Mouse (Mus musculus): Measurements from ENCODE around the gene Ndufa11.

Ndufa11 gene

GRCm38 (mm10) chr17:56716655-56717362 is 758 bp upstream of the Ndufa11 start:
- peak; percentile 95 for DNase-seq

GRCm38 (mm10) chr17:56722441-56722840 is 4.9 kb downstream of the Ndufa11 start:
- no peak for DNase-seq

- DNase-seq, result no peak
These were observed 6.0 kb downstream of the Ndufa11 start for GRCm38 (mm10) chr17:56723419-56724161.

GRCm38 (mm10) chr17:56727029-56727649 is 9.6 kb downstream of the Ndufa11 start:
- no peak for DNase-seq

- no peak for DNase-seq
These were observed 10.1 kb downstream of the Ndufa11 start for GRCm38 (mm10) chr17:56727659-56728058.

- DNase-seq, result no peak
These were observed 10.6 kb downstream of the Ndufa11 start for GRCm38 (mm10) chr17:56728117-56728516.

GRCm38 (mm10) chr17:56729151-56729550 is 11.6 kb downstream of the Ndufa11 start:
- DNase-seq, result no peak

GRCm38 (mm10) chr17:56729656-56730055 is 12.1 kb downstream of the Ndufa11 start:
- DNase-seq, result no peak

- no peak for DNase-seq
These were observed 19.0 kb downstream of the Ndufa11 start for GRCm38 (mm10) chr17:56736534-56736933.

- DNase-seq, result no peak
These were observed 20.7 kb downstream of the Ndufa11 start for GRCm38 (mm10) chr17:56738221-56738620.

GRCm38 (mm10) chr17:56740118-56740787 is 22.7 kb downstream of the Ndufa11 start:
- DNase-seq, result no peak

- no peak for DNase-seq
These were observed 23.2 kb downstream of the Ndufa11 start for GRCm38 (mm10) chr17:56740788-56741160.

- DNase-seq, result no peak
These were observed 26.6 kb downstream of the Ndufa11 start for GRCm38 (mm10) chr17:56744173-56744572.

- DNase-seq, result no peak
These were observed 34.0 kb downstream of the Ndufa11 start for GRCm38 (mm10) chr17:56751404-56752072.

- DNase-seq, result no peak
These were observed 35.9 kb downstream of the Ndufa11 start for GRCm38 (mm10) chr17:56753452-56753851.

- no peak for DNase-seq
These were observed 37.0 kb downstream of the Ndufa11 start for GRCm38 (mm10) chr17:56754271-56755185.

GRCm38 (mm10) chr17:56756703-56757399 is 39.3 kb downstream of the Ndufa11 start:
- no peak for DNase-seq

- DNase-seq, result peak; percentile 64
These were observed 40.0 kb downstream of the Ndufa11 start, which contains the start of gene Nrtn for GRCm38 (mm10) chr17:56757416-56758123. Gene Nrtn (minus strand): TSS chr17:56757530.

GRCm38 (mm10) chr17:56758132-56758531 is 40.6 kb downstream of the Ndufa11 start:
- peak; percentile 62 for DNase-seq

GRCm38 (mm10) chr17:56759261-56759660 is 41.7 kb downstream of the Ndufa11 start:
- no peak for DNase-seq
